Mouse (Mus musculus): ENCODE results near the gene Pou4f2. TPM values are rescaled to one million over a fixed set of nuclear protein-coding genes. Genes with fewer than 3 reads are reported as not detected.

The Pou4f2 gene
- total RNA-seq (2015; ENCODE audit: low replicate concordance) (not detected in 2 replicates), total RNA-seq (2017; ENCODE audit: low replicate concordance) (not detected in 2 replicates)

DNA sequence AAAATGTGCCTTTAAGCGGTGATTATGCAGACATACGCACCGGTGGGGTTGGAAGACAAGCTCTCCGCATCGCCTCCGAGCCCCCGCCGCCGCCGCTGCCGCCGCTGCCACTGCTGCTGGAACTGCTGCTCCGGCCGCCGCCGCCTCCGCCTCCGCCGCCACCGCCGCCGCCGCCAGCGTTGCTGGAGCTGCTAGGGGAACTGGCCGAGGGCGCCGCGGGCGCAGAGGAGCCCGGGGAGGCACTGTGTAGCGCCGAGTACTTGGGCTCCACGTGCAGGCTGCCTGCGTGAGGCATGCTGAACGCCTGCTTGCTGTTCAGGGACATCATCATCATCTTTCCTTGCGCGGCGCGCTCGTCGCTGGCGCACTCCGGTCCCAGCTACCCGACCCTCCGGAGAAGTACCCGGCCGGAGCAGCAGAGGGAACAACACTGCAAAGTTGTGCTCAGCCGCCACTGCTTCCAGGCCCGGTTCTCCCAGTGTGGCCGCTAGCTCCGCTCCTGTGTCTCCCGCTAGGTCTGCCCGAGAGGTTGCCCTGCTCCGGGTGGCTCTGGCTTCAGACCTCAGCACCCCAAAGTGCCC is at the start of gene Pou4f2:
TSS of gene Pou4f2 (minus strand) at position 575 of the 581 bp plus-strand sequence.
- no peak for ATAC-seq (replicated peaks; ENCODE audit: low FRiP score, poor library complexity, severe bottlenecking)

DNA sequence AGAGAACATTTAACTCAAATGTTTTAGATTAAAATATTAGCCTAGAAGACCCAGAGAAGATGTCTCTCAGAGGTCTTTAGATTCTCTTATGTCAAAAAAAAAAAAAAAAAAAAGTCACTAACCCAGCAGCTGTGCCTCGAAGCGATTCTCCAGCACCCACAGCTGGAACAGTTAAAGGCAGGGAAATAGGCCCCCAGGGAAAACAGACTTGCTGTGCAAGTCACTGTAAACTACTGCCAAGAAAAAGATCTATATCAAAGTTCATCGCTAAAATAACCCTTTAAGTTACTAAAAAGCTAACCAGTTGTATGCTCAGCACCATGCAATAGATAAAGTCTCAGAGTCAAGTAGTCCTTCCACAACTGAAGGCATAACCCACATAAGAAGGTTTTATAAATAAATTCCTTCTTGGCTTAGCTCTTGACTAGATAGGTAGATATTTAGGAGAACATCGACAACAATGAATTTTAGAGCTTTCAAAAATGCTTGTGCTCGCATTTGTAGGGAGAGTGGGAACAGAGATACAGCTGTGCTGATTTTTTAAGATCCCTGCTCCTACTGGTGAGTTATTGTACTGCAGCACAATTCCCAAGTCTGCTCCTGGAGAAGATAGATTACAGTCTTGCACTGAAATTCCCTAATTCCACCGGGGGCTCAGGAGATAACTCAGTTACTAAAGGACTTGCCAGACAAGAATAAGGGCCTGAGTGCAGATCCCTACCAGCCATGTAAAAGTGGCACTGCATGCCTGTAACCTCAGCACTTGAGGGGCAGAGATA is 40.8 kb upstream of the Pou4f2 start:
- no peak for ATAC-seq (replicated peaks; ENCODE audit: low FRiP score, poor library complexity, severe bottlenecking)

DNA sequence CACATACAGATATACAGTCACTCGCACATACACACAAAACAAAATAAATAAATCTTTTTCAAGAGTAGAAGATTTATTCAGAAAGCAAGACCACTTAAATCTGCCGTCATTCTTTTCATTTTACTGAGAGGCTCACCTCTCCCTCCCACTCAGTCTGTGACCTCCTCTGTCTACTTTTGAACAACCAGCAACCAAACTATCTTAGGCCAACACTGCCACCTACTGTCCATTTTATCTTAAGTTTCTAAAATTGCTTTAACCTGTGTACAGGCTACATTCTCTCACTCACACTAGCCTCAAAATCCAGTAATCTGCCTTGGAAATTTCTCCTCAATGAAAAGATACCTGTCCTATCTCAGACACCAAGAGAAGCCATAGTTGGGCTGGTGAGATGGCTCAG is 31.4 kb upstream of the Pou4f2 start:
- no peak for ATAC-seq (replicated peaks; ENCODE audit: low FRiP score, poor library complexity, severe bottlenecking)

DNA sequence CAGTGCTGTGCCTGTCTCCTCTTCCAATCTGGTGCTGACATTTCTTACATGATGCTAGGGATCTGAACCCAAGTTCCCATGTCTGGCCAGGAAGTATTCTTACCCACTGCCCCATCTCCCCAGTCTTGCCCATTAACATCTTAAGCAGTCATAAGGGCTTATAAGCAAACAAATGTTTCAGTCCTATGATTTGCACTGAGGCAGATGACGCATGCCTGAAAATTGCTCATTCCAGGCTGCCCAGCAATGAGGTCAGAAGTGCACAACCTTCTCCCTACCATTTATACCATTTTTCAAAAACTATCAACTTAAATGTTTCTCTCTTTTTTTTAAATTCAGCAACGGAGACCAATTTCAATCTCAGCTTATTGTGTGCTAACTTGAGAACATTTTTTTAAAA is 27.5 kb upstream of the Pou4f2 start:
- ATAC-seq (replicated peaks; ENCODE audit: low FRiP score, poor library complexity, severe bottlenecking), result no peak

DNA sequence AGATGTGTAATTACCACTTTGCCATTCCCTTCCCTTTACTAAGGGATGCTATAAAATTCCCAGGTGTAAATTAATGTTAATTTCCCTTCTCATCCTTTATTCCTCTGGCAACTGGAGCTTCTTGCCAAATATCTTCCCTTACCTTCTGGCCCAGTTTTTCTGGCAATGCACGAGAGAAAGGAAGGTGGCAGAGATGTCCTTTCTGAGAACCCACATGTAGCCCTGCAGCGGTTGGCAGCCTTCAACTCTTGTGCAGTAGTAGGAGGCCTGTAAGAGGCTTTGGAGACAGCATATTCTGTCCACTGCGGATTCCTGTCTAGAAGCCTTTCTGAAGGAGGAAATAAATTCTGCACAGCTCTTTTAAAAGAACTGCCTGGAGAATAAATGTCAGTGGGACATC is 20.0 kb upstream of the Pou4f2 start:
- ATAC-seq (replicated peaks; ENCODE audit: low FRiP score, poor library complexity, severe bottlenecking), result no peak

DNA sequence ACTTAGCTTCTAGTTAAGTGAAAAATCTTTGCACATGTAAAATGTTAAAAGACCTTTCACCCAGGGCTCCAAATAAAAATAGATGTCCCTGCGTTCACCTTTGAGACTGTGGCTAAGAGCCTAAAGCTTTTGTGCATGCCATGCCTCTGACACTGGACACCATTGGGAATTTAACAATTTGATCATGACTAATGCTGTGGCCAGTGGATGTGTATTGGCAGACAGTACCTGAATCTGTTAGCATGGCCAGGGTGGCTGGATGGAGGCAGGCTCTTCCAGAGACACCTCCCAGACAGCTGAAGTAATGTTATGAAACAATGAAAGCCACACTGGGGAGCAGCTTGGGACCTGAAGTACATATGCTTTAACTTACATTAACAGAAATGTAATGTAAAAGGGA is 6.3 kb upstream of the Pou4f2 start:
- ATAC-seq (replicated peaks; ENCODE audit: low FRiP score, poor library complexity, severe bottlenecking), result no peak

DNA sequence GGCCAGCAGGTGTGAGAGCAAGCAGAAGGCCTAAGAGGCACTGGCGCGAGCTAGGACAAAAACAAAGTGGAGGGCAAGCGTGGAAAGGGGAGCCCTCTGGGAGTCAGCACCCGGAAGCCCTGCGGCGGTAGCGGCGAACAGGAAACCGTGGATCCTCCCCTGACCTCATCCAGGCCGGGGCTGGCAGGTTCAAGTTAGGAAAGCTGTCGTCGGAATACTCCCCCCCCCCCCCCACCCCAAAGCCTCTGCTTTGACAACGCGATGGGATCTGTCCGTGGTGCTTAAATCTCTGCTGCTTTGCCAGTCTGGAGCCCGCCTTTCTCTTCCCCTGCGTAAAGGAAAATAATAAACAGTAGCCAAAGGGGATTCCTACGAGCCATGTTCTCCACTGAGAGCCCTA is 1.7 kb upstream of the Pou4f2 start:
- ATAC-seq (replicated peaks; ENCODE audit: low FRiP score, poor library complexity, severe bottlenecking), result no peak

DNA sequence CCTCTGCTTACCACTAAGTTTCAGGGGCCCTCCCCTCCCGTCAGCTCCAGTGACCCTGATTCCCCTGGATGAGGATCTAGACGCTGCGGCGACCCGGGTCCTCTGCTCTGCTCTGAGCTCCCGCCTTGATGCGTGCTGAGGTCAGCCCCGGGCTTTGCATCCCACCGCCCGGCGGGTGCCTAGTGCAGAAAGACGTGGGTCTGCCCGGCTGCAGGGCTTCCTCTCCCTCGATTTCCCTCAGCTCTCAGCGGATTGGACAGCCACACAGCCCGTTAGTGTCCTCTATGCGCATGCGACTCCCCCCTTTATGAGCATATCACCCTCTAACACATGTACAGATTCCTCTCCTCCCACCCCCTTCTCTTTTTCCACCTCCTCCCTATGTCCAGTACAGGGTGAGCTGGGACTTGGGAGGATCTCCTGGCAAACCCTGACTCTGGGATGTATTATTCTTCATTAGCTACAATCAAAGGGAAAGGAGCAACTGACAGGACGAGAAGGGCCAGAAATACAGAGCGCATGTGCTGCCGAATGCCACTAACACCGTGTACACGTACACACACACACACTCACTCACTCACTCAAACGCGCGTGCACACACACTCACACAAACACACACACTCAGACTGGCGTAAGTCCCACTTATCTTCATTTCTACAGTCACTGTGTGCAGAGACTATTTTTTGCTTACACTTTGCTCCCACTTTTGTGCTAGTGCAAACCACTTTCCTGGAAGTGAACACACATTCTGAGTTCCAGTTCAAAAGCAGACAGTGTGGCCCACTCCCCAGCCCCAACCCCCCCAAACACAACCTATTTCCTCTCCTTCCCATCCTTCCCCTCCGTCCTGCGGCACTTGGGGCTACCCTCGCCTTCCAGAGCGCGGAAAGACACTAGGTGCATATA is 948 bp upstream of the Pou4f2 start:
- no peak for ATAC-seq (replicated peaks; ENCODE audit: low FRiP score, poor library complexity, severe bottlenecking)

DNA sequence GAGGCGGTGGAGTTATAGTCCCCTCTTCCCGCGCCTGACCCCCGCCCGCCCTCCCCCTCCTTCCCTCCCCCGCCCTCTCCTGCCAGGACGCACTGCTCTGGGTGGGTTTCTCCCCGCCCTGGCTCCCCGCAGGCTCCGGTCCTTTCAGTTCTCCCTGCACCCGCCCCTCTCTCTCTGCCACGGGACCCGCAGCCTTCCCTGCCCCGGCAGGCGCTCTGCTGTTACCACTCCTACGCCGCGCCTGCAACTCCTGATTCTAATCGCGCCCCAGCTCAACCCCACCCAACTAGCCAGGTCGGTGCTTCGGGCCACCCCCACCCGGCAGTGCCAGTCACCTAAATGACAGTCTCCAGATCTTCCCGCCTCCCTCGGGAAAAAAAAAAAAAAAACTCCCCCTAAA is 216 bp upstream of the Pou4f2 start:
- ATAC-seq (replicated peaks; ENCODE audit: low FRiP score, poor library complexity, severe bottlenecking), result no peak

DNA sequence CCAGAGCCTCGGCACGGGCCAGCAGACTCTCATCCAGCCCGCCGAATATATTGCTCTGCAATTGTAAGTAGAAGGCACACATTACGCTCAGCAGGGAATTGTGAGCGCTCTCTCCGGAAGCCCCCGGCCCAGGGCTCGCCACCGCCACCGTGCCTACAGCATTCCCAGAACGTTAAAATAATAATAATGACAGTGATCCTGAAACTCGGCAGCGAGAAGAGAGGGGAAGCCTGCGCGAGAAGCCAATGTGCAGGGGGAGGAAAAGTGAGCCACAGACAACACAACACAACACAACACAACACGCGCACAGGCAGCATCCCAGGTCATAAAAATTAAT is 853 bp downstream of the Pou4f2 start:
- ATAC-seq (replicated peaks; ENCODE audit: low FRiP score, poor library complexity, severe bottlenecking), result no peak

DNA sequence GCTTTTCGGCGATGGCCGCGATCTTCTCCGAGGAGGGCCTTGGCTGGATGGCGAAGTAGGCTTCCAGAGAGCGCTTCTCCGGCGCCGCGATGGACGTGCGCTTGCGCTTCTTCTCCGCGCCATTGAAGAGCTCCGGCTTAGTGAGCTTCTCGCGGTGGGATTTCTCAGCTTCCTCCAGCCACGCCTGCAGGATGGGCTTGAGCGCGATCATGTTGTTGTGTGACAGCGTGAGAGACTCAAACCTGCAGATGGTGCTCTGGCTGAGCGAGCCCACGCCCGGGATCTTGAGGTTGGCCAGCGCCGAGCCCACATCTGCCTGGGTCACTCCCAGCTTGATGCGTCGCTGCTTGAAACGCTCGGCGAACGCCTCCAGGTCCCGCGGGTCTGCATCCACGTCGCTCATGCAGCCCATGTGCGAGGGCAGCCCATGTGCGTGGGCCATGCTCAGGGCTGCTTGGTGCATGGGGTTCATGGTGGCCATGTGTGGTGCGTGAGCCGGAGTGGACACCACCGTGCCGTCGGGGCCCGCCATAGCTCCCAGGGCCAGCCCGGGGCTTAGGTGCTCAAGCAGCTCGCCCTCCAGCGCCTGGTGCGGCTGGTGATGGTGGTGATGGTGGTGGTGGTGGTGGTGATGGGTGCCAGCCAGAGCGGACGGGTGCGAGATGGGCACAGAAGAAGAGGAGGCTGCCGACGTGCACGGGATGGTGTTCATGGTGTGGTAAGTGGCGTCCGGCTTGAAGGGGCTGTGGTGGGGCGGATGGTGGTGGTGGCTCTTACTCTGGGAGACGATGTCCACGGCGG is 1.4 kb downstream of the Pou4f2 start:
- no peak for ATAC-seq (replicated peaks; ENCODE audit: low FRiP score, poor library complexity, severe bottlenecking)

DNA sequence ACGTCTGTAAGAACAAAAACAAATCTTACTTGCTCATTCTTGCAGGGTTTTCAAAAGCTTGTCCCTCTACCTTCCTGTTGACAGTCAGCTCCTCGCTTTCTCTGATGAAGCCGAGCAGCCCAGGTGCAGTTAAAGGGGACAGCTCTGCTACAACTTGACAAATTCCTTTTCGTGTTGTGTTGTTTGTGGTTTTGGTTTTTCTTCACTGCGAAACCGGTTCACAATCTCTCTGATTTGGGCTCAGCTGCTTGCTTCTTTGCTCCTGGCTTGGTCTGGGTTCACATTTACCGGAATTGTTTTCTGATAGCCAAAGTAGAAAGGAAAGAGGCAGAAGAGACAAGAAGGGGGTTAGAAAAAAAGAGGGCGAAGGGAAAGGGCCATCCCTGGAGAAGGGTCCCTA is 2.1 kb downstream of the Pou4f2 start:
- ATAC-seq (replicated peaks; ENCODE audit: low FRiP score, poor library complexity, severe bottlenecking), result no peak

DNA sequence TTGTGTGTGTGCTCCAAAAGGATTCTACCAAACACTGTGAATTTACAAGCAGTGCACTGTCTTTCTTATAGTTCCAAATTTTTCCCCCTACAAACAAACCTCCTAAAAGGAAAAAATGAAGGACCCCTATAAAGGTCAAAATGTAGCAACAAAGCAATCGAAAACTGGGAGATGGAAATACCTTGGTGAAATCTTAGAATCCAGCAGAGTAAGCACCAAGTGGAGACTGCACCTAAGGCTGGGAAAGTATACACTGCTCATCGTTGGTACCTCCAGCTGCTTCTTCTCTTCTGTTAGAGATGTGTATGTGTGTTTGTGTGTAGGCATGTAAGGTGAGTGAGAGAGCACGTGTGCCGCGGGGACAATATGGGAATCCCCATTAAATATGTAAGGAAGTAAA is 3.1 kb downstream of the Pou4f2 start:
- no peak for ATAC-seq (replicated peaks; ENCODE audit: low FRiP score, poor library complexity, severe bottlenecking)

DNA sequence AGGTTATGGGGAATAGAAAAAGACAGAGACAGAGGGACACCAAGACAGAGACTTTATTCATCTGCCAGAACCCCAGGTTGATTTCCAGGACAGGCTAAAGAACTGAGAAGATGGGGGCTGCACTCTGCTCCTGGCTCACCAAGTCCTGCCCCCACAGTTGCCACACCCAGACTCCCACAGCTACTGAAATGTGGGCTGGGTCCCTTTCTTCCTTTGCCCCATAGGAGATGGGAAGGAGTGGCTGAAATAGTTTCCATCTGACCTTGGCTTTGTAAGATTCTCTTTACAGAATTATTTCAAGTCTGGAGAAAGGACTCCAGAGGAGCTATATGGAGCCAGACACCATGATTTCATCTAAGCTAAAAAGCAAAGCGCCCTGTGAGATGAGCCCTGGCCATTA is 4.0 kb downstream of the Pou4f2 start:
- no peak for ATAC-seq (replicated peaks; ENCODE audit: low FRiP score, poor library complexity, severe bottlenecking)

DNA sequence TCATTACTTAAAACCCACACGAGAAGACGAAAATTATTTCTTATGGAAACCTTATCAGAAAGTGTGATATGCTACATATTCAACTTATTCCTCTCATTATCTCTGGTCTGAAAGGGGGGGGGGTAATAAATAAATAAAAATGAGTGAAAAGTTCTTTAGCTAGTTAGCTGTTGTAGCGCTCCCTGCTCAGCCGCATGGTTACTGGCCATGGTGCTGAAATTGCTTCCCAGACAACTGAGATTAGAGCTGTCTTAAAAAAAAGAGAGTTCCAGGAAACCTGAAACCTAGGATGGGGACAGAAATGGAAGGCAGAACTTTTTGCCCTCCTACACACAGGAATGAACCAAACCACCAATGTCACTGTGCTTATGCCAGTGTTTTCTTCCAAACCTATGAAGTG is 5.1 kb downstream of the Pou4f2 start:
- no peak for ATAC-seq (replicated peaks; ENCODE audit: low FRiP score, poor library complexity, severe bottlenecking)

DNA sequence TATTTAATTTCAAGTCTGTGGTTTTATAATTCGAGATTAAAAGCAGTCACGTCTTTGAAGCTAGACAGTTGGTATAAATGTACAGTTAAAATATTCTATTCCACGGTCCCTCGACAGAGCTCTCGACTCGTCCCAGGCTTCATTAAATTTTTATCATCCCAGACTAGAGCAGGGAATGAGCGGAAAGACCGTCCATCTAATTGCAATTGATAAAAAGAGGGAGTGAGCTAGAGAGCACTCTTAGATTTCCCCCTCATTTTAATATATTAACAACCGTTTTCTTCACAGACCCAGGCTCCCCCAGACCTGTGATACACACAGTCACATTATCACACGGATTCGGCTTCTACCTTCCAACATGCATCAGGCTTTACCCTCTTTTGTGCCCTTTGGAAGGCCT is 8.3 kb downstream of the Pou4f2 start:
- ATAC-seq (replicated peaks; ENCODE audit: low FRiP score, poor library complexity, severe bottlenecking), result no peak

DNA sequence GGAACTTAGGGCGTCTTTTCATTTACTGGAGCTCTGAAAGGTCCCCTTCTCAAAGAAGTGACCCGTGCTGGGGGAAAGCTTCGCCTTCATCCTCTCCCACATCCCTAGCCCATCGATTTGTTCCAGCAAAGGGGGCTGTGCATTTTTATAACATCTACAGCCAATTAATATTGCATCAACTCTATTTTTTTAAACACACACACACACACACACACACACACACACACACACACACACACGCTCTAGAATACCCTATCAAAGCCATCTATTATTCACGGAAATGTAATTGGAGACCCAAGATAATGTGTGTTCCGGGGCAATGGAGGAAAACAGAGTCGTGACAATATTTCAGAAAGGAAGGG is 8.7 kb downstream of the Pou4f2 start:
- ATAC-seq (replicated peaks; ENCODE audit: low FRiP score, poor library complexity, severe bottlenecking), result no peak

DNA sequence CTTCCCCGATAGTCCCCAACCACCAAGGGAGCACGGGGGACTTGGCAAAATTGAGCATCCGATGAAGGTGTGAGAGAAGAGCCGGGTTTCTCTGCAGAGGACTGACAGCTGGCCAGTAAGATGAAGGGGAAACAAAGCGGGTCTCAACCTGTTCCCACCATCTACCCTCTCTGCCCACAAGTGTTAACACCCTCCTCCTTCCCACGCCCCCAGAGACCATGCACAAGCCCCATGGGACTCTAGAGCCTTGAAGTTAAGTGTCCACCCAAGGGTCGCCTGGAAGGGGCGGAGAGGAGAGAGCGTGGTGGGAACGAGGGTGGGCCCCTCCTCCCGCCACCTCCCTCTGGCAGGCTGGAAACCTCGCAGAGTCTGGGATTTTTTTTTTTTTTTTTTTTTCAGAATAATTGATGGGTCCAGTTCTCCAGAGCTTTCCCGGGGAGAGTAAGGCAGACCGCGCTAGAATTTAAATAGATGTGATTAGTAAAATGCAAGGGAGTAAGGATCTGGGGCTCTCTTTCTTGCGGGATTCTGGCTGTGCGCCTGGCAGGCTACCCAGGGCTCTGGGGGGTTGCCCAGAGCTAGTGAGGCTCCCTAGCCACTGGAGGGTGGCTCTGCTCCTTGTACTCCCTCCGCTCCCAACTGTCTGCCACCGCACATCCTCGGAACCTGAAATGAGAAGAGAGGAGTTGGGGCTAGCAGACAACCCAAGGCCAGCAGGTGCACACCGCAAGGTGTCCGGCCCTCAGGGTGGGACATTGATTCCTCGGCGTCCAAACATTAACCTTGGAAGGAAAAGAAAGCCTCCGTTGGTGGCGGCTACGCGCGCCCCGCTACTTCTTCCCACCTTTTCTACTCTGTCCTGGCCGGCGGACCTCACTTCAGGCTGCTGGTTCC is 9.3 kb downstream of the Pou4f2 start:
- no peak for ATAC-seq (replicated peaks; ENCODE audit: low FRiP score, poor library complexity, severe bottlenecking)

DNA sequence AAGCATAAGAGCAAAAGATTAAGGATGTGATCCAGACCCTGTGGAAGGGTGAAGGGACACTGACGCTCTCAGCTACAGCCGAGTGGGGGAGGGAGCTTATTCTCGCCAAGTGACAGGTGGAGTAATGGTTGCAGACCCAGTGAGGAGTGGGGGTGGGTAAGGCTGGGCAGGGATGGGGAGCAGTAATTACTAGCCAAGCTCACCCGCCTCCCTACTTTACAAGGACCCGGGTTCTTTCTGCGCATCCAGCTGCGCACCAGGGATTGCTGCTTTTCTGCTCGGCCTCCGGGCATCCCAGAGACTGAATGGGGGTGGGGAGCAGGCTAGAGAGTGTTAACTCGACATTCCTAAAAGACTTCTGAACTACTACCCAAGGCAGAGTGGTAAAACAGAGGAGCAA is 10.0 kb downstream of the Pou4f2 start:
- no peak for ATAC-seq (replicated peaks; ENCODE audit: low FRiP score, poor library complexity, severe bottlenecking)
